Mouse (Mus musculus): ENCODE measurements at regions not wholly inside any gene's neighbourhood (a gene's known extent, or its start where the extent isn't known, plus 50 kb on each side); places are given as distances from the start of the nearest gene placed in this dataset.

DNA sequence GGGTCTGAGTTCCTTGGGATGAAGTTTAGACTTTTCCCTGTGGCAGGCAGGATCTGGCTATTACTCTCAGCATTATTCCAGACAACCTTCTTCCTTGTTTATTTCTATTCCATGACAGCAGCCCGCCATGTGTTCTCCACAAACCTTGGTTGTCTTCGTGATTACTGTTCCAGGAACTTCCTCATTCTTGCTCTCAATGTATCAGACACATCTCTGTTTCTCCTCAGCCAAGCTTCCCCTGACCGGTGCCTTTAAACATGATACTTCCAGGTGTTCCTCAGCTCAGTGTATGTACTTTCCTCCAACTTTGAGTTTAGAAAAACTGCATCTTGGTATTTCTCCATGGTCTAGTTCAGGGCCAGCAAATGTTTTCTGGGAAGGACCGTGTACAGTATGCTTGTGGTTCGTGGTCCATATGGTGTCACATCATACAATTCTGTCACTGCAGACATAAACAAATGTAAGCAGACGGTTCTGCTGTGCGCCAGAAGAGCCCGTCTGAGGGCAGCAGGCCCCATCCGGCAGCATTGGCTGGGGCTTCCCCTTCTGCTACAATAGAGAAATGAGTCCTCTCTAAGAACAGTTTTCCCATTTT lies 64.2 kb downstream of the Peg10 start:
- no peak for DNase-seq (ENCODE audit: low read depth, low spot score)

DNA sequence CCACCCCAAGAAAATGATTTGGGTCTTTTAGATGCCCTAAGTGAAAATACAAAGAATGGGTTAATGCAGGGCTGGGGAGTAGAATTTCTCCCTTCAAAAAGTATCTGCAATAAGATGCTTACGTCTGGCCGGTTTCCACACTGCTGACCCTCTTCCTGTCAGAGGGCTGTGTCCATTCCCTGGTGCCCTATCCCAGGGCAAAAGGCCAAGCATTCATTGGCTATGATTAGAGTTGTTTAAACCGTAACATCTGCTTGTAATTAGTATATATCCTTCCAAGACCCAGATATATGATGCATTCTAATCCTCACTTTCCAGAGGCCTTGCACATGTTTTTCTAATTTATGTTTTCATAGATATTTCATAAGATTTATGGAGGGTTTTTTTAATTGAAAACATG lies 66.1 kb downstream of the Peg10 start:
- DNase-seq (ENCODE audit: low read depth, low spot score) = peak; percentile 51

DNA sequence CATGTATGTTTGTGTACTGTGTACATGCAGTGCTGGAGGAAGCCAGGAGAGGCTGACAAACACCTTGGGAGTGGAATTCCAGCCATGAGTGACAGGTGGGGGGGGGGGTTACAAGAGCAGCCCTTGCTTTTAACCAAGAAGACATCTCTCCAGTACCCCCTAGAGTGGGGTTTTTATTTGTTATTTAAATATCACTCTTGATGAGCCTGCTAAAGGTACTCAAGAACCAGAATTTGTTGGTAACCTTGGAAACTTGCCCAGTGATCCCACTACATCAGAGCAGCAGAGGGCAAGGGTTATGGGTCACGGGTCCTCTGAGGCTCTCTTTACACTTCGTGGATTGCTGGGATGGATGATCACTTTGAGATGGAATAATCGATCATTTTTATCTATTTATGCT lies 69.8 kb downstream of the Peg10 start:
- DNase-seq (ENCODE audit: low read depth, low spot score) = no peak

DNA sequence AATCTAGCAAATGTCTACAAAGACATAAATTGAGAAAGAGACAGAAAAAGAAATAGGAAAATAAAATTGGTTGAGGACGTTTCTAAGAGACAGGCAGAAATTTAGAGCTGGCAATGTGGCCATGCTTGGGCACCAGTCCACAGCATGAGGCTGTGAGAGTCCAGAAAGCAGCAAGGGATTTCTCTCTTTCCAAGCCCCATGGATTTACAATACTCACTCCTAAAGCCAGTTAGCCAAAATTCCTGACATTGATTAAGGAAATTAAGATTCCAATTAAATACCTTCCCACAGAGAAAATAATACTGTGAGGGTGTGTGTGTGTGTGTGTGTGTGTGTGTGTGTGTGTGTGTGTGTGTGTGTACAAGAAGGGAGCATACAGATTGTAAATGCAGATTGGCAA lies 61.5 kb upstream of the Ppp1r9a start:
- DNase-seq (ENCODE audit: low read depth, low spot score) = no peak

DNA sequence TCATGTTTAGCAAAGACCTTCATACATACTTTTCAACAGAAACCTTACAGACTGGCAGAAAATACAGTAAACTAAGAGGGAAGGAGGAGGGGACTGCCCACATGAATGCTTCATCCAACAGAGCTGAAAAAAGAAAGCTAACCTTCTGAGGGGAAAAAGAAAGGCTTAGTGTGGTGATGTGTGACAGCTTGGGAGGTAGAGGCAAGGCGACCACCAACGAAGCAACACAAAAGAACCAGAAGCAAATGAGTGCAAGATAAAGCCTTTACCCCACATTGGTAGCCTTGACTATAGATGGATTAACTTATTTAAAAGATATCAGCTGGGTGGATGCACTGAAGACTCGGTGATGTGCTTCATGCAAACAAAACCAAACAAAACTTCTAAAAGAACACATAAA lies 53.0 kb upstream of the Ppp1r9a start:
- DNase-seq (ENCODE audit: low read depth, low spot score) = no peak

DNA sequence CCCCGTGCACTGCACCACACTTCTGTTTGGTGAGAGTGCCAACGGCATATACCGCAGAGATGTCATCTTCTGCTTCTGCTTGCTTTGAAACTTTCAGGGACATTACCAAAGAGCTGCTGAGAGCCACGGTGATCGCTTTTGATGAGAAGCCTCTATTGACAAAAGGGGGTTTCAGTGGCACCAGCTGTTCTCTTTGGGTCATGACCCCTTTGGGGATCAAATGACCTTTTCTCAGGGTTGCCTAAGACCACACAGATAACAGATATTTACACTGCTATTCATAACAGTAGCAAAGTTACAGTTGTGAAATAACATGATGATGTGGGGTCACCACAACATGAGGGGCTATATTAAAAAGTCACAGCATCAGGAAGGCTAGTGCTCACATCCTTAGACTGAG lies 51.7 kb upstream of the Ppp1r9a start:
- no peak for DNase-seq (ENCODE audit: low read depth, low spot score)

Measured in embryo, embryonic 11.5 days (tissue).